Mouse (Mus musculus): ENCODE results near the gene Tcea2.

Tcea2 gene

GRCm38 (mm10) chr2:181715382-181715781 lies 35.3 kb downstream of the Tcea2 start:
- peak; percentile 85 for DNase-seq

GRCm38 (mm10) chr2:181716991-181717390 lies 36.9 kb downstream of the Tcea2 start:
- DNase-seq, result peak; percentile 60

GRCm38 (mm10) chr2:181720061-181720460 lies 40.0 kb downstream of the Tcea2 start:
- peak; percentile 48 for DNase-seq

GRCm38 (mm10) chr2:181721200-181721599 lies 41.1 kb downstream of the Tcea2 start:
- no peak for DNase-seq

GRCm38 (mm10) chr2:181722213-181722612 lies 42.1 kb downstream of the Tcea2 start:
- peak; percentile 61 for DNase-seq

GRCm38 (mm10) chr2:181727659-181728262 lies 47.7 kb downstream of the Tcea2 start:
- peak; percentile 57 for DNase-seq

- DNase-seq, result peak; percentile 30
Observed at GRCm38 (mm10) chr2:181730051-181730450, 49.9 kb downstream of the Tcea2 start.
